Mouse (Mus musculus) forebrain, embryonic 15.5 days (tissue): ENCODE results near the gene S1pr1. TPM values are rescaled to one million over a fixed set of nuclear protein-coding genes. Genes with fewer than 3 reads are reported as not detected.

ENCODE experiments used
- ATAC-seq: fragments of 200-750 bp; cut with Nextera tagmentation; replicated peaks from 2 replicates; pipeline ENCODE4 v1.8.0; 2017; ENCODE audit warnings: mild to moderate bottlenecking, moderate TSS enrichment, moderate library complexity
- H3K27ac ChIP-seq: fragments of 300-500 bp; sonication (generic); replicated peaks from 2 replicates; pipeline ENCODE4 v1.5.1; 2015; ENCODE audit warnings: mild to moderate bottlenecking, inconsistent platforms
- H3K27me3 ChIP-seq: fragments of 300-500 bp; sonication (generic); 2 replicates; pipeline ENCODE4 v1.6.1; 2015; ENCODE audit warnings: inconsistent platforms
- H3K36me3 ChIP-seq: fragments of 300-500 bp; sonication (generic); 2 replicates; pipeline ENCODE4 v1.6.1; 2015; ENCODE audit warnings: mild to moderate bottlenecking, inconsistent platforms
- H3K4me1 ChIP-seq: fragments of 300-500 bp; sonication (generic); 2 replicates; pipeline ENCODE4 v1.6.1; 2015; ENCODE audit warnings: inconsistent platforms
- H3K4me2 ChIP-seq: fragments of 300-500 bp; sonication (generic); replicated peaks from 2 replicates; pipeline ENCODE4 v1.6.1; 2015; ENCODE audit warnings: mild to moderate bottlenecking, inconsistent platforms
- H3K4me3 ChIP-seq: fragments of 300-500 bp; sonication (generic); 2 replicates; pipeline ENCODE4 v1.5.1; 2015; ENCODE audit warnings: mild to moderate bottlenecking, inconsistent platforms
- H3K9ac ChIP-seq: fragments of 300-500 bp; sonication (generic); replicated peaks from 2 replicates; pipeline ENCODE4 v1.6.1; 2015; ENCODE audit warnings: mild to moderate bottlenecking, inconsistent platforms
- H3K9me3 ChIP-seq: fragments of 300-500 bp; sonication (generic); 2 replicates; pipeline ENCODE4 v1.6.1; 2016; ENCODE audit warnings: inconsistent platforms
- WGBS: fragments of 180-500 bp; shearing (Covaris S2); methylation state at CpG from one replicate; pipeline ENCODE4 v1.1.7; 2015; ENCODE audit warnings: mixed read lengths; 5-methylcytosine and 5-hydroxymethylcytosine counted together
- polyA plus RNA-seq: library from polyadenylated mRNA; unstranded; fragments of >200 nt; fragmentation: Nextera tagmentation; extraction: Ambion mirVana; gene quantifications from 2 replicates; pipeline ENCODE4 v1.2.1, GENCODE M21; 2015

Gene S1pr1
- polyA plus RNA-seq, 1 experiment from 2014 or later: 29.3 TPM

DNA sequence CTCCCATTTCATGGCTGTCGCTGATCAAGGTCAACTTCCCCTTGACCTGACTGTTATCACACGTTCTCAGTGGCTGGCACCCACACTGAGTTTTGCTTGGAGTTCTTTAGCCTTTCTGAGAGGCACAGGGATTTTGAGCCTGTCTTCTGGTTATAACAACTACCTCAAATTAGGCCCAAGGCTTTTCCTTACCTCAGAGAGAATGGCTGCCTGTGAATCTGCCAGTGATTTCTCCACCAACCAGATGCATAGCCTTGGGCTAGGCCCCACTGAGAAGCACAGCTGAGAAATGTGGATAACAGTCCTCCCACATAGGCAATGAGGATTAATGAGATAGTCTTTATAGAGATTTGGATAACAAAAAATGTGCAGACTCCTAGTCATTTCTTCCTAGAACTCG lies 50.4 kb downstream of the S1pr1 start:
- peaks cover 9% of the 10 kb centered on the region for H3K4me1 ChIP-seq

DNA sequence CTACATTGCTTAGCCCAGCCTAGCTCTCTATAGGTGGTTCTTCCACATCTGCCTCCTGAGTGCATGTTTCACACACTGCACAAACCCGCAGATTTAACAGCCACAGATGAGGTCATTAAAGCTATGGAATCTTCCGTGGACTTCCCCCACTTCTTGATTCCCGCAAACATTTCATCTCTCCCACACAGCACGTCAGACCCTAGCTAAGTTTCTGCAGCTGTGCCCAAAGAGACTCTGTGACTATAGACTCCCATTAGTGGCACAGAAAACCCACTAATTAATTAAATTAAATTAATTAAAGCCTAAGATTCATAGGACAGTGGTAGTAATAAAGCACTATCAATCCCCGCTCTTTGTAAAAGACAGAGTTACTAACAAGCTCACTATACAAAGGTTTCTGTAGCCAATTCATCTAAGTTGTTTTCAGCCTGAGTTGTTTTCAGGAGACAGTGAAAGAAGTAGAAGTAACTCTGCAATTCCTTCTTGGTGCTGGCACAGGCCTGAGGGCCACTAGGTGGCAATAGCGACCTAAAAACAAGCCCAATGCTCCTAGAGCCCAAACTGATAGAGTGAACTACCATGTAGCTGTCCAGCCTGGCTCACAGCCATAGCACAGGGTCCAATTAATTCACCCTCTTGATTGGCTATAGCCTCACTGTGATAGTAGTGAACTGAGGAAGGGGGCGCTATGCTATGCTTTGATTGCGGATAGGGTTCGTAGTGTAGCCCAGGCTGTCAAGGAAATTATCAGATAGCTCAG lies 54.0 kb downstream of the S1pr1 start:
- Histone ChIP-seq H3K4me2 (no peak overlapping the region), H3K36me3 (no peaks in the 10 kb centered on the region), H3K9ac (no peak overlapping the region), H3K4me1 (peaks cover 9% of the 10 kb centered on the region), H3K9me3 (no peaks in the 10 kb centered on the region), H3K27me3 (no peaks in the 10 kb centered on the region), H3K4me3 (no peak overlapping the region), H3K27ac (no peak overlapping the region)
- peak; percentile 91 for ATAC-seq
- 25% methylated on average over 9 of the region's 9 CpGs for WGBS

More for the DNA sequence above, 50.4 kb downstream of the S1pr1 start:
- Histone ChIP-seq H3K36me3 (no peaks in the 10 kb centered on the region), H3K9ac (no peak overlapping the region), H3K9me3 (no peaks in the 10 kb centered on the region), H3K4me3 (no peak overlapping the region), H3K27me3 (no peaks in the 10 kb centered on the region), H3K27ac (no peak overlapping the region), H3K4me2 (no peak overlapping the region)
- WGBS: 59% methylated on average over 3 of the region's 3 CpGs
- no peak for ATAC-seq

Other genes starting within 250 kb of the S1pr1 start
- gene Dph5, start 172.8 kb upstream of the S1pr1 start, polyA plus RNA-seq: 28.8 and 29.4 TPM in 2 replicates